Mouse (Mus musculus) left cerebral cortex, postnatal 10 days (tissue): ENCODE data around the gene Bloc1s3. TPM values are rescaled to one million over a fixed set of nuclear protein-coding genes. Genes with fewer than 3 reads are reported as not detected.
A peak's percentile ranks its signal among the peaks of the same experiment; 100 is the strongest.
"Not testable (repeated sequence)": the region's sequence is repeated elsewhere in the genome, so short reads cannot be mapped to it uniquely, and the experiment has no call there.

ENCODE experiments used
- DNase-seq, 2 experiments: peaks; one replicate each; pipeline ENCODE4 v3.0.0; 2021 to 2022; ENCODE audit warnings: low spot score in 2 of 2, mixed read lengths in 1 of 2; ENCODE audit errors: extremely low spot score in 1 of 2
- intact Hi-C: fragments of 180-260 bp; cut with DNase I; formaldehyde crosslinking; loops from one replicate; pipeline ENCODE4 v1.15.1; 2025
- total RNA-seq, 2 experiments: library from RNA; stranded (reverse); gene quantifications; 2 replicates each; pipeline ENCODE4 v1.2.3; 2021

The Bloc1s3 gene
- total RNA-seq, 2 experiments from 2014 or later, result 7.6 to 7.8 TPM

DNA sequence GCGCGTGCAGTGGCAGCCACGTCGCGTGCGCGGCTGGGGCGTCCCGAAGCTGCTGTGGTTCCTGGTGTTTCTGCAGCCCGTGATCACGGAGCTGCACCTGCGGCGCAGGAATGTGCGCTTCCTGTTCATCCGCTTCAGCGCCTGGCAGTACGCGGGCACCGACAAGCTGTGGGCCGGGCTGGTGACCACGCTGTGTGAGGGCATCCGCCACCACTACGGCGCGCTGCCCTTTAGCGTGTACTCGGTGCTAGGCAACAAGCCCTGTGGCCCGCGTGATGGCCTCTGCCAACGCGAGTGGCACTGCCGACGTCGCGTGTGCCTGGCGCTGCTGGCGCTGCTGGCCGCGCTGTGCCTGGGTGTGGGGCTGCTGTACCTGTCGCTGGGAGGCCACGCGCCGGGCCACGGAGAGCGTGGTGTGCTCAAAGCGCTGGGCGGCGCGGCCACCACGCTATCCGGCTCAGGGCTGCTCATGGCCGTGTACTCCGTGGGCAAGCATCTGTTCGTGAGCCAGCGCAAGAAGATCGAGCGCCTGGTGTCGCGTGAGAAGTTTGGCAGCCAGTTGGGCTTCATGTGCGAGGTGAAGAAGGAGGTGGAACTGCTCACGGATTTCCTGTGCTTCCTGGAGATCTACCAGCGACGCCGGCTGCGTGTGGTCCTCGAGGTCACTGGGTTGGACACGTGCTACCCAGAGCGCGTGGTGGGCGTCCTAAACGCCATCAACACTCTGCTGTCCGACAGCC, 15.0 kb upstream of the Bloc1s3 start:
- DNase-seq, result peak in 1 of 2 experiments; percentile 59
- intact Hi-C loops, result no loop called here

GRCm38 (mm10) chr7:19520032-19520431, 11.9 kb upstream of the Bloc1s3 start:
- intact Hi-C loops, result no loop called here
- no peak for DNase-seq

DNA sequence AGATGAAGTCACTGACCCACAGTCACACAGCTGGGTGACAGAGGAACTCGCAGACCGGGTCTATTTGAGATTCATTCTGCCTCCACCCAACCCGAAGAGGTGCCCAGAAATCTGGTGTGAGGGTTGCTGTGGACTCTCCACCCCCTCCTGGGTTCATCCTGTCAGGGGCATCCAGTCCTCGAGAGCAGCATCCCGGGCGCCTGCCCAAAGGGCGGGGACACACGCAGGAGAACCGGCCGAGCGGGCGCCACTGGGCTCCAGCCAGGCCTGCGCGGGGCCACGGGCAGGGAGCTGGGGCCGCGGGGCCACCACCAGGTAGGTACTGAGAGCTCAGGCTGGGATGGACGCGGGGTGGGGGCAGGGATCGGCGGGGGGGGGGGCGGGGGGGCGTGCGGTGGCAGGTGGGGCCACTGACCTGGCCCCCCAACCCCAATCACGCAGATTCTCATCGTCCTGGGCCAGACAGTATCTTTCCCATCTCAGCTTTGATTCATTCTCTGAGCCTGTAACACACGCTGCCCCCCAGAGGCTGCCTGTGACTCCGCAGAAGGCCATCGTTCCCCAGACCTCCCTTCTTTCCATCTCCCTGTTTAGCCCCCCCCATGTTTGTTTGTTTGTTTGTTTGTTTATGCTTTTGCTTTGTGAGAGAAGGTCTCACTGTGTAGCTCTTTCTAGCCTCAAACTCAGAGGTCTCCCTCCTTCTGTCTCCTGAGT, 9.6 kb upstream of the Bloc1s3 start, which contains the start of gene Nkpd1:
Gene Nkpd1, plus strand, starts transcription at position 187 of the 714 bp plus-strand sequence.
- intact Hi-C loops, result no loop called here

DNA sequence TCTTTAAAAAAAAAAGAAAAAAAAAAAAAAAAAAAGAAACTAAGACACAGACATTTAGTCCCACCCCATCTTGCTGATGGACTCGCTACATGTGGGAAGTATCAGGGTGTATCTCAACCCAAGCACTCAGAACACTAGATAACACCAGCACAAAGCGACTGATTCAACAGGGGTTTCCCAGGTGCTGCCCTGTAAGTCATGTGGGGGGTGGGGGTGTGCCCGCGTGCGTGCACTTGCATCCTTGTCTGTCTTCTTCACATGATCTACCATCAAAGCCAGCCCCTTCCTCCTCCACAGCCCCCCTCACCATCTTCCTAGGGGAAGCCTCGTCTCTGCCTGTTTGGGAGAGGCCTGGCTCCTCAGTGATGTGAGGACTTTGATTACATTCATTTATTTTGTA, 4.2 kb upstream of the Bloc1s3 start:
- intact Hi-C loops, result no loop called here
- no peak for DNase-seq

More for the DNA sequence above, 9.6 kb upstream of the Bloc1s3 start, which contains the start of gene Nkpd1:
- no peak for DNase-seq

DNA sequence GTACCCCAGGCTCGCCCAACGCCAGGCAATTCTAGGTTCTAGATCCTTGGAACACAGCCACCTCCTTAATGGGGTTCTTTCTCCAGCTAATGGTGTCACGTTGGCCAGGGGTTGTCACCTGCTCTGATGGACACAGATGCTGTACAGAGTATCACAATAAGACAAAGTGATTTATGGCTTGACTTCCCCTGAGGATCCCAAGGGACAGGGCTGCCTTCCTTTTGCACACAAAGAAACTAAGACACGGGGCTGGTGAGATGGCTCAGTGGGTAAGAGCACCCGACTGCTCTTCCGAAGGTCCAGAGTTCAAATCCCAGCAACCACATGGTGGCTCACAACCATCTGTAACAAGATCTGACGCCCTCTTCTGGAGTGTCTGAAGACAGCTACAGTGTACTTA, 3.8 kb upstream of the Bloc1s3 start:
- DNase-seq, intact Hi-C loops: not testable (repeated sequence)

DNA sequence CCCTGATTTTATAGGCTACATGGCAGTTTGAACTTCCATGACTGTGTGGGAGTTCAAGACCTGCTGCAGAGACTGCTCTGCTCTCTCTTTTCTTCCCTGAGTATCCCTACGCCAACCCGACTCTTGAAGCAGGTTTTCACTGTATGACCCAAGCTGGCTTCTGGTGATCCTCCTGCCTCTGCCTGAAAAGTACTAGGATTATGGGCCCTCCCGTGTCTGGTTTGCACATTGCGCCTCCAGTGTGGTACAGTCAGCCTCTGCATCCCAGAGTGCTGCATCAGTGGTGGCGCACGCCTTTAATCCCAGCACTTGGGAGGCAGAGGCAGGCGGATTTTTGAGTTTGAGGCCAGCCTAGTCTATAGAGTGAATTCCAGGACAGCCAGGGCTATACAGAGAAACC, 1.6 kb upstream of the Bloc1s3 start:
- no peak for DNase-seq
- intact Hi-C loops, result no loop called here

- intact Hi-C loops, result no loop called here
- no peak for DNase-seq
These were observed 879 bp upstream of the Bloc1s3 start for GRCm38 (mm10) chr7:19508924-19509568.

DNA sequence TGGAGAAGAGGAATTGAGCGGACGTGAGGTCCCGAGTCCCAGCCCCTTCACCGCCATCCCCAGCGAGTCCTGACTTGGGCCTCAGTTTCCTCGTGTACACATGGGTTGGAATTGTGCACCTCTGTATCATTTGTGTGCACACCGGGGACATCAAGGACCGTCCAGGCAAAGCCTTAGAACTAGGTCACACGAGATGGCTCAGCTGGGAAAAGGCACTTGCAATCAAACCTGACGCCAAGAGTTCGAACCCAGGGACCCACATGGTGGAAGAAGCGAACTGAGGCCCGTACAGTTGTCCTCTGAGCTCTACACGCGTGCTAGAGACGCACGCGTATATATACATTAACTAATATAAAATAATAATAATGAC, 570 bp downstream of the Bloc1s3 start:
- no peak for DNase-seq

GRCm38 (mm10) chr7:19506969-19507611, 1.1 kb downstream of the Bloc1s3 start:
- intact Hi-C loops, result no loop called here

More for the DNA sequence above, 570 bp downstream of the Bloc1s3 start:
- intact Hi-C loops, result no loop called here

DNA sequence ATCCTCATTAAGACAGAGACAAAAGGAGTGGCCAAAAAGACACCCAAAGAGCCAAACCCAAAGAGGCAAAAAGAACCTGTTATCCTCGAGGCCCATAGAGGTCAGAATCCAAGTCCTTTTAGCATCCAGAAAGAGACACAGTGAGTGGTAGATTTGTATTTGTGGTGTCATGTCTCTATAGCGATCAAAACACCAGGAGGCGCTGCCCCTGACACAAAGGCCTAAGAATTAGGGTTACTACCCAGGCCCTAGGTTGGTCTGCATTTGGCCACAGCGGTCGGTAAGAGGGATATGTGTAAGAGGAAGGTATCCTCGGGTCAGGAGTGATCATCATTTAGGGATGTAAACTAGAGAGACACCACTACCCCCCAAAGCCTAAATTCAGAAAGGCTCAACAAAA, 1.8 kb downstream of the Bloc1s3 start:
- intact Hi-C loops, result no loop called here
- DNase-seq, result no peak

More at GRCm38 (mm10) chr7:19506969-19507611, 1.1 kb downstream of the Bloc1s3 start:
- peak; percentile 56 to 83 for DNase-seq

- intact Hi-C loops, result no loop called here
- no peak for DNase-seq
These were observed 4.6 kb downstream of the Bloc1s3 start for GRCm38 (mm10) chr7:19503481-19504068.

- DNase-seq, result no peak
- intact Hi-C loops, result no loop called here
These were observed 6.5 kb downstream of the Bloc1s3 start for GRCm38 (mm10) chr7:19501658-19502057.

DNA sequence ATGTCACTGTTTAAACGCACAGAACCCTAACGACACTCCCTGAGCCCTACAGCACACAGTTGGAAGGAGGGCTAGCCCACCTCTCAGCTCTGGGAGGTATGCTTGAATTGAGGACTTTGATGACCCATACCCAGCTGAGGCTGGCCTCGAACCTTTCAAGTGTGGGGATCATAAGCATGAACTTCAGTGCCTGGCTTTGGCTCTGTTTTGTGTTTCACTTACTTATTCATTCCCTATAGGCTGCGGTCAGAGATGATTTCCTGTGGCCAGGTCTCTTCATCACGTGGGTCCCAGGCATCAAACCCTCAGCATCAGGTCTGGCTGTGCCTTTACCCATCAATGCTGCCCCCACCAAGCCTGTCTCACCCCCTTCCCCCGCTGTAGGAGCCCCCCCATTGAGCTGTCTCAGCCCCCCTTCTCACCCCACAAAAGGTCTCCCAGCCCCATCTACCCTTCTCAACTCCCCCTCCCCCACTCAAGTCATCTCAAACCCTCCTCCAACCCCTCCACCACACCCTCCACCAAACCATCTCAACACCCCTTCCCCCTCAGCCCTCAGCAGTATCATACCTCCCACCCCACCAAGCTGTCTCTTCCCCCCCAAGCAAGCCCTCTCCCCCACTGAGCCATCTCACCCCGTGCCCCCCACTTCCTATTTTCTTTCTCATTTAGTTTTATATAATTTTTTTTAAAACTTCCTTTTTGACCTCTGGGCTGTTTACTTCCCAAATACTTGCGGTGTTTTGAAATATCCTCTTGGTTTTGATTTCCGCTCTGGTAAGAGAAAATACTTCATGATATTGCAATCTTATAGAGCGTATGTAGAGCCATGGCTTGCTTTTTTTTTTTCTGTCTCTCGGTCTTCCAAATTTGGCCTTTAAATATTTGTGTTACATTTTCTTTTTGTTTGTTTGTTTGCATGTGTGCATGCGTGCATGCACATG, 7.5 kb downstream of the Bloc1s3 start:
- no peak for DNase-seq
- intact Hi-C loops, result no loop called here

- intact Hi-C loops, result no loop called here
- DNase-seq, result no peak
These were observed 9.8 kb downstream of the Bloc1s3 start for GRCm38 (mm10) chr7:19498326-19498725.

GRCm38 (mm10) chr7:19496214-19496555, 12.0 kb downstream of the Bloc1s3 start:
- intact Hi-C loops, result no loop called here

GRCm38 (mm10) chr7:19495521-19496213, 12.5 kb downstream of the Bloc1s3 start:
- intact Hi-C loops, result no loop called here
- no peak for DNase-seq

More at GRCm38 (mm10) chr7:19496214-19496555, 12.0 kb downstream of the Bloc1s3 start:
- no peak for DNase-seq

DNA sequence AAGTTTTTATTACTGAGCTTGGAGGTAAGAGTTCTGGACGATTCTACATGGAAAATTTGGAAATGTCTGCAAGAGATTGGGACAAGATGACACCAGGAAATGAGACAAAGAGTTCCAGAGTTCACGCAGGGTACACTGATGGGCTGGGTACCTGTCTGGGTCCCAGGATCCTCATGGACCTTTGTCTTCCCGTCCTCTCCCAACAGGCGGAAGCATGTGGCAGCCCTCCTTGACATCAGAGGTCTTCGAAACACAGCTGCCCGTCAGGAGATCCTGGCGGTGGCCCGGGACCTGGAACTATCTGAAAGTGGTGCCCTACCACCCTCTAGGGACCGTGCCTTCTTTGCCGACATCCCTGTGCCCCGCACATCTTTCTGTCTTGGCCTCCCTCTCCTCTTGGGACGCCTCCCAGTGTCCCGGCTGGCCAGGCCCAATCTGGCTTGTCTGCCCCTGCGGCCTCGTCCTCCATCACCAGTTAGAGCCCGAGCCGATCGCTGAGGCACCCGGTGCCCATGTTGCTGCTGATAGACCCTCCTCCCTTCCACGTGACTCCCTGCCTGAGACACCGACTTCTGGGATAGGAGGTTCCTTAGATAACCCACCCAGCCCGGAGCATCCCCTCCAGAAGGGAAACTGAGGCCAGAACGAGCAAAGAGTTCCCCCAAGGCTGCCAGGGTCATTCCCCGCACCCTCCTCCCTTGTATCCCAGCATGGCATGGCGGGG, 13.3 kb downstream of the Bloc1s3 start:
- intact Hi-C loops, result no loop called here
- no peak for DNase-seq
